Mouse (Mus musculus): ENCODE results near the gene Rasgrf1. TPM values are rescaled to one million over a fixed set of nuclear protein-coding genes. Genes with fewer than 3 reads are reported as not detected.
A peak's percentile ranks its signal among the peaks of the same experiment; 100 is the strongest.

Gene Rasgrf1
- total and polyA plus RNA-seq, 3 experiments, result not detected

DNA sequence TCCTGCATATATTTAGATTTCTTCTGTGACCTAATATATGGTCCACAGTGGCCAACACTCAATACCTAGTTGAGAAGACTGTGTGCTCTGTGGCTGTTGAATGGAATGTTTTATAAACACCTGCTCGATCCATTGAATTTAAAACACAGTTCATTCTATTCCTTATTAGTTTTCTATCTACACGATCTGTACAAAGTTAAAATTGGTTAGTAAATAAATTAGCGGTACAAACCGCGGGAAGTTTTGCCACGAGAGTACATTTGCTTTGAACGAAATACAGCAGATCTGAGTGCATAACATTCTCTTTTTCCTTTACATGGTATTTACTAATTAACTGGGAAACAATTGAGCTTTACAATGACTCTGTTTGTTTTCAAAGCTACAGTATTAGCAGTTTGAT lies 27.1 kb upstream of the Rasgrf1 start:
- TF ChIP-seq POLR2AphosphoS2 (IDR thresholded peaks at IDR 0.05; ENCODE audit: low read depth, low read length) (no peak), ZKSCAN1 (IDR thresholded peaks at IDR 0.05; ENCODE audit: borderline replicate concordance, low read depth, low read length) (no peak), POLR2A (IDR thresholded peaks at IDR 0.05; ENCODE audit: low read depth, low read length) (no peak), MEF2A (IDR thresholded peaks at IDR 0.05; ENCODE audit: borderline replicate concordance, low read depth, low read length) (no peak), USF2 (conservative IDR thresholded peaks at IDR 0.05; ENCODE audit: low read depth, low read length) (no peak), CHD1 (IDR thresholded peaks at IDR 0.05; ENCODE audit: low read depth, low read length) (no peak), MYC (IDR thresholded peaks at IDR 0.05; ENCODE audit: low read depth, low read length) (no peak), UBTF (IDR thresholded peaks at IDR 0.05; ENCODE audit: low read depth, low read length) (no peak), JUN (IDR thresholded peaks at IDR 0.05; ENCODE audit: insufficient read depth, low read depth, low read length) (no peak), RCOR1 (conservative IDR thresholded peaks at IDR 0.05; ENCODE audit: low read depth, low read length) (no peak), SIN3A (IDR thresholded peaks at IDR 0.05; ENCODE audit: low read length) (no peak)
- dilution Hi-C loops (cut with MboI; ENCODE audit: extremely low pct_ligation_motif_present, extremely low pct_unique_long_range_greater_than_20kb, low sequenced_read_pairs) (no loop called here), in situ Hi-C loops (cut with MboI; ENCODE audit: low pct_ligation_motif_present, low pct_unique_long_range_greater_than_20kb, low sequenced_read_pairs) (no loop called here)

DNA sequence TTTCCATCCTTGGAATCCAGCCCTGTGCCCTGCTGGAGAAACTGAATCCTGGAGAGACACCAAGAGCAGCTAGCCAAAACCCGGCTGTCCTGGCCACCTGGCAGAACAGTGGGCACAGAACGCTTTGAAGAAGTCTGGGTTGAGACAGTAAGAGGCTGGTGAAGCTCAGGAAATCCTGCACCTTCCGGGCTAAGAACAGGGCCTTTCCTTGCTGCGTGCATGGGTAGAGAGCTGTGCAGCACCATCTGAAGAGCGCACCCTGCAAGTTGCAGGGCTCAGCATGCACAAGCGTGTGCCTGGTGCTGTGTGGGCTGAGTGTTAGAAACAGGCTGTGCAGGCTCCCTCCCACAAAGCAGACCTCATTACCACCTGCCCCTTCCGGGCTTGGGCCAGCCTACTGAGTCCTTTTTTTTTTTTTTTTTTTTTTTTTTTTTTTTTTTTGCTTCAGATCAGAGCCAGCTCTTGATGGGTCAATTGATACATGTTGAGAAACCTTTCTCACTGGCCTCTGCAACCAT lies 23.9 kb upstream of the Rasgrf1 start:
- Histone ChIP-seq H3K4me2 (ENCODE audit: insufficient read depth, low read depth, poor library complexity, severe bottlenecking) (no peak overlapping the region), H3K79me2 (replicated peaks; ENCODE audit: control insufficient read depth, extremely low read depth, insufficient read depth, poor library complexity, severe bottlenecking) (no peaks in the 10 kb centered on the region), H3K36me3 (replicated peaks in 1 of 2; ENCODE audit: control insufficient read depth in 1 of 2, insufficient read depth in 1 of 2, low read length in 1 of 2) (no peaks in the 10 kb centered on the region), H3K27me3 (replicated peaks) (peaks cover 2% of the 10 kb centered on the region), H3K4me3 (replicated peaks in 1 of 3; ENCODE audit: low read depth in 2 of 3, low read length in 2 of 3, poor library complexity in 1 of 3) (no peak overlapping the region), H3K27ac (ENCODE audit: insufficient read depth, low read depth) (no peak overlapping the region), H3K4me1 (ENCODE audit: control insufficient read depth in 1 of 2, insufficient read depth in 2 of 2) (no peaks in the 10 kb centered on the region), H3K9me3 (replicated peaks; ENCODE audit: low read length) (peaks cover 5% of the 10 kb centered on the region), H3K9ac (ENCODE audit: insufficient read depth, low read depth) (no peak overlapping the region)
- DNase-seq (ENCODE audit: extremely low read depth), result no peak
- dilution Hi-C loops (cut with MboI; ENCODE audit: extremely low pct_ligation_motif_present, extremely low pct_unique_long_range_greater_than_20kb, low sequenced_read_pairs) (no loop called here), in situ Hi-C loops (cut with MboI; ENCODE audit: low pct_ligation_motif_present, low pct_unique_long_range_greater_than_20kb, low sequenced_read_pairs) (no loop called here)
- TF ChIP-seq NRF1 (IDR thresholded peaks at IDR 0.05; ENCODE audit: low read depth, low read length), result no peak
- TF ChIP-seq MAZ (IDR thresholded peaks at IDR 0.05; ENCODE audit: low read depth, low read length), result no peak
- no peak for TF ChIP-seq PAX5 (IDR thresholded peaks at IDR 0.05; ENCODE audit: low read length)
- no peak for TF ChIP-seq MAFK (IDR thresholded peaks at IDR 0.05; ENCODE audit: insufficient replicate concordance, low read length)
- no peak for TF ChIP-seq NELFE (IDR thresholded peaks at IDR 0.05; ENCODE audit: low read depth, low read length)
- peak; percentile 52 for TF ChIP-seq ZNF384 (IDR thresholded peaks at IDR 0.05; ENCODE audit: low read depth, low read length)
- no peak for TF ChIP-seq KAT2A (IDR thresholded peaks at IDR 0.05; ENCODE audit: insufficient replicate concordance, low read length)
- TF ChIP-seq ZC3H11A (IDR thresholded peaks at IDR 0.05; ENCODE audit: low read depth, low read length), result no peak

More for the DNA sequence above, 27.1 kb upstream of the Rasgrf1 start:
- Histone ChIP-seq H3K27me3 (replicated peaks) (peaks cover 2% of the 10 kb centered on the region), H3K27ac (ENCODE audit: insufficient read depth, low read depth) (no peak overlapping the region), H3K79me2 (replicated peaks; ENCODE audit: control insufficient read depth, extremely low read depth, insufficient read depth, poor library complexity, severe bottlenecking) (no peaks in the 10 kb centered on the region), H3K9me3 (replicated peaks; ENCODE audit: low read length) (peaks cover 8% of the 10 kb centered on the region), H3K36me3 (replicated peaks in 1 of 2; ENCODE audit: control insufficient read depth in 1 of 2, insufficient read depth in 1 of 2, low read length in 1 of 2) (no peaks in the 10 kb centered on the region), H3K4me2 (ENCODE audit: insufficient read depth, low read depth, poor library complexity, severe bottlenecking) (no peak overlapping the region), H3K9ac (ENCODE audit: insufficient read depth, low read depth) (no peak overlapping the region), H3K4me1 (ENCODE audit: control insufficient read depth in 1 of 2, insufficient read depth in 2 of 2) (no peaks in the 10 kb centered on the region), H3K4me3 (replicated peaks in 1 of 3; ENCODE audit: low read depth in 2 of 3, low read length in 2 of 3, poor library complexity in 1 of 3) (no peak overlapping the region)
- no peak for DNase-seq (ENCODE audit: extremely low read depth)
